Mouse (Mus musculus): Measurements from ENCODE around the gene Fam160a2. TPM values are rescaled to one million over a fixed set of nuclear protein-coding genes. Genes with fewer than 3 reads are reported as not detected.
"Not testable (repeated sequence)": the region's sequence is repeated elsewhere in the genome, so short reads cannot be mapped to it uniquely, and the experiment has no call there.

Gene Fam160a2
- total RNA-seq, 2 experiments from 2014 or later, result 74.5 to 80.4 TPM

- no peak for TF ChIP-seq CTCF (IDR thresholded peaks at IDR 0.05)
- Histone ChIP-seq H3K27ac (no peak overlapping the region), H3K4me3 (no peak overlapping the region)
- DNase-seq (ENCODE audit: extremely low spot score in 1 of 2, low spot score in 2 of 2), result no peak
- intact Hi-C loops (cut with DNase I), result no loop called here
Measured at GRCm38 (mm10) chr7:105387696-105388095, 12.2 kb downstream of the Fam160a2 start.

- intact Hi-C loops (cut with DNase I), result no loop called here
- Histone ChIP-seq H3K27ac (no peak overlapping the region), H3K4me3 (no peak overlapping the region)
- DNase-seq (ENCODE audit: extremely low spot score in 1 of 2, low spot score in 2 of 2), result no peak
- TF ChIP-seq CTCF (IDR thresholded peaks at IDR 0.05), result no peak
Measured at GRCm38 (mm10) chr7:105380329-105380728, 19.5 kb downstream of the Fam160a2 start.

GRCm38 (mm10) chr7:105374866-105375265, 25.0 kb downstream of the Fam160a2 start, which contains the start of gene Gm5901:
TSS of gene Gm5901 (plus strand) at chr7:105375038.
- TF ChIP-seq CTCF (IDR thresholded peaks at IDR 0.05), result no peak
- Histone ChIP-seq H3K27ac (no peak within 1 kb of the TSS), H3K4me3 (no peak within 1 kb of the TSS)
- no peak for DNase-seq (ENCODE audit: extremely low spot score in 1 of 2, low spot score in 2 of 2)
- intact Hi-C loops (cut with DNase I), result no loop called here

GRCm38 (mm10) chr7:105373976-105374375, 25.9 kb downstream of the Fam160a2 start:
- Histone ChIP-seq H3K4me3 (no peak overlapping the region), H3K27ac (no peak overlapping the region)
- intact Hi-C loops (cut with DNase I), result no loop called here
- DNase-seq (ENCODE audit: extremely low spot score in 1 of 2, low spot score in 2 of 2), result no peak
- TF ChIP-seq CTCF (IDR thresholded peaks at IDR 0.05), result no peak

- intact Hi-C loops (cut with DNase I), result no loop called here
- no peak for DNase-seq (ENCODE audit: extremely low spot score in 1 of 2, low spot score in 2 of 2)
- Histone ChIP-seq H3K27ac (no peak overlapping the region), H3K4me3 (no peak overlapping the region)
- no peak for TF ChIP-seq CTCF (IDR thresholded peaks at IDR 0.05)
Measured at GRCm38 (mm10) chr7:105373509-105373908, 26.3 kb downstream of the Fam160a2 start.

- no peak overlapping the region for H3K4me3 ChIP-seq
- no peak overlapping the region for H3K27ac ChIP-seq
- intact Hi-C loops (cut with DNase I), result no loop called here
- TF ChIP-seq CTCF (IDR thresholded peaks at IDR 0.05), result no peak
- no peak for DNase-seq (ENCODE audit: extremely low spot score in 1 of 2, low spot score in 2 of 2)
Measured at GRCm38 (mm10) chr7:105372912-105373311, 26.9 kb downstream of the Fam160a2 start.

GRCm38 (mm10) chr7:105368521-105368920, 31.3 kb downstream of the Fam160a2 start:
- Histone ChIP-seq H3K27ac (no peak overlapping the region), H3K4me3 (no peak overlapping the region)
- no peak for DNase-seq (ENCODE audit: extremely low spot score in 1 of 2, low spot score in 2 of 2)
- TF ChIP-seq CTCF (IDR thresholded peaks at IDR 0.05), result no peak
- intact Hi-C loops (cut with DNase I), result no loop called here

- H3K27ac ChIP-seq, result no peak within 1 kb of the TSS
- intact Hi-C loops (cut with DNase I), result no loop called here
- TF ChIP-seq CTCF (IDR thresholded peaks at IDR 0.05), result no peak
- no peak for DNase-seq (ENCODE audit: extremely low spot score in 1 of 2, low spot score in 2 of 2)
- H3K4me3 ChIP-seq, result no peak within 1 kb of the TSS
Measured at GRCm38 (mm10) chr7:105367930-105368329, 31.9 kb downstream of the Fam160a2 start, which contains the start of gene Olfr692. TSS of gene Olfr692 (plus strand) at chr7:105368230.

GRCm38 (mm10) chr7:105367268-105367667, 32.6 kb downstream of the Fam160a2 start:
- H3K4me3 ChIP-seq, result no peak overlapping the region
- H3K27ac ChIP-seq, result no peak overlapping the region
- no peak for DNase-seq (ENCODE audit: extremely low spot score in 1 of 2, low spot score in 2 of 2)
- no peak for TF ChIP-seq CTCF (IDR thresholded peaks at IDR 0.05)
- intact Hi-C loops (cut with DNase I), result no loop called here

GRCm38 (mm10) chr7:105361713-105362112, 38.1 kb downstream of the Fam160a2 start:
- Histone ChIP-seq H3K27ac (no peak overlapping the region), H3K4me3 (no peak overlapping the region)
- intact Hi-C loops (cut with DNase I), result no loop called here
- DNase-seq (ENCODE audit: extremely low spot score in 1 of 2, low spot score in 2 of 2), result no peak
- no peak for TF ChIP-seq CTCF (IDR thresholded peaks at IDR 0.05)

- H3K27ac ChIP-seq; DNase-seq (ENCODE audit: extremely low spot score in 1 of 2, low spot score in 2 of 2); intact Hi-C loops (cut with DNase I); H3K4me3 ChIP-seq: not testable (repeated sequence)
Measured at GRCm38 (mm10) chr7:105356487-105356886, 43.4 kb downstream of the Fam160a2 start.

- H3K4me3 ChIP-seq; H3K27ac ChIP-seq; DNase-seq (ENCODE audit: extremely low spot score in 1 of 2, low spot score in 2 of 2); intact Hi-C loops (cut with DNase I): not testable (repeated sequence)
Measured at GRCm38 (mm10) chr7:105356064-105356463, 43.8 kb downstream of the Fam160a2 start.

GRCm38 (mm10) chr7:105342752-105343151, 57.1 kb downstream of the Fam160a2 start:
- no peak for DNase-seq (ENCODE audit: extremely low spot score in 1 of 2, low spot score in 2 of 2)
- H3K4me3 ChIP-seq, result no peak overlapping the region
- H3K27ac ChIP-seq, result no peak overlapping the region
- intact Hi-C loops (cut with DNase I), result no loop called here
- no peak for TF ChIP-seq CTCF (IDR thresholded peaks at IDR 0.05)

Measured in left cerebral cortex, adult 2 months (tissue).